Mouse (Mus musculus) liver, postnatal 0 days (tissue): ENCODE results near the gene Keap1. TPM values are rescaled to one million over a fixed set of nuclear protein-coding genes. Genes with fewer than 3 reads are reported as not detected.

Experiments used
- ATAC-seq: fragments of 200-750 bp; cut with Nextera tagmentation; 2 replicates; pipeline ENCODE4 v1.8.0; 2017; ENCODE audit warnings: mild to moderate bottlenecking, moderate library complexity
- DNase-seq: peaks from one replicate; pipeline ENCODE4 v3.0.0-alpha.2; 2016
- H3K27ac ChIP-seq: fragments of 300-500 bp; sonication (generic); 2 replicates; pipeline ENCODE4 v1.5.1; 2014; ENCODE audit warnings: antibody characterized with exemption, moderate library complexity, mild to moderate bottlenecking, low read depth
- H3K27me3 ChIP-seq: fragments of 300-500 bp; sonication (generic); 2 replicates; pipeline ENCODE4 v1.6.1; 2014; ENCODE audit warnings: low read length, control low read depth, mixed read lengths; ENCODE audit not compliant: insufficient read depth
- H3K36me3 ChIP-seq: fragments of 300-500 bp; sonication (generic); replicated peaks from 2 replicates; pipeline ENCODE4 v1.6.1; 2014; ENCODE audit warnings: mild to moderate bottlenecking, control low read depth, low read length, moderate library complexity, mixed read lengths; ENCODE audit not compliant: insufficient read depth
- H3K4me1 ChIP-seq: fragments of 300-500 bp; sonication (generic); 2 replicates; pipeline ENCODE4 v1.6.1; 2014; ENCODE audit warnings: antibody characterized with exemption, mild to moderate bottlenecking, control low read depth; ENCODE audit not compliant: insufficient read depth
- H3K4me2 ChIP-seq: fragments of 300-500 bp; sonication (generic); 2 replicates; pipeline ENCODE4 v1.6.1; 2014; ENCODE audit warnings: low read depth, mild to moderate bottlenecking, low read length, moderate library complexity, mixed read lengths
- H3K4me3 ChIP-seq: fragments of 300-500 bp; sonication (generic); 2 replicates; pipeline ENCODE4 v1.5.1; 2014; ENCODE audit warnings: low read depth, low read length
- H3K9ac ChIP-seq: fragments of 300-500 bp; sonication (generic); replicated peaks from 2 replicates; pipeline ENCODE4 v1.6.1; 2014; ENCODE audit warnings: mild to moderate bottlenecking, moderate library complexity
- H3K9me3 ChIP-seq: fragments of 300-500 bp; sonication (generic); 2 replicates; pipeline ENCODE4 v1.6.1; 2016; ENCODE audit warnings: mild to moderate bottlenecking, control low read depth, low read length, mixed read lengths
- CTCF ChIP-seq: sonication (generic); IDR thresholded peaks from 2 replicates; pipeline ENCODE4 v1.5.1; 2016; ENCODE audit warnings: antibody characterized with exemption, low read depth
- EP300 ChIP-seq: IDR thresholded peaks from 2 replicates; pipeline ENCODE4 v1.6.1; 2016; ENCODE audit warnings: antibody characterized with exemption, low read depth, mild to moderate bottlenecking
- WGBS: fragments of 180-500 bp; shearing (Covaris S2); extraction: QIAGEN DNeasy Blood & Tissue Kit; methylation state at CpG from one replicate; pipeline ENCODE4 v1.1.7; 2014; ENCODE audit not compliant: insufficient replicate concordance; 5-methylcytosine and 5-hydroxymethylcytosine counted together
- polyA plus RNA-seq: library from polyadenylated mRNA; unstranded; fragments of >200 nt; fragmentation: Nextera tagmentation; extraction: Ambion mirVana; gene quantifications from 2 replicates; pipeline ENCODE4 v1.2.1, GENCODE M21; 2015

The Keap1 gene
- polyA plus RNA-seq, 1 experiment from 2014 or later, result 26.5 TPM

- H3K27ac ChIP-seq, result no peak overlapping the region
These were observed 27.5 kb downstream of the Keap1 start for GRCm38 (mm10) chr9:21211624-21212023.

DNA sequence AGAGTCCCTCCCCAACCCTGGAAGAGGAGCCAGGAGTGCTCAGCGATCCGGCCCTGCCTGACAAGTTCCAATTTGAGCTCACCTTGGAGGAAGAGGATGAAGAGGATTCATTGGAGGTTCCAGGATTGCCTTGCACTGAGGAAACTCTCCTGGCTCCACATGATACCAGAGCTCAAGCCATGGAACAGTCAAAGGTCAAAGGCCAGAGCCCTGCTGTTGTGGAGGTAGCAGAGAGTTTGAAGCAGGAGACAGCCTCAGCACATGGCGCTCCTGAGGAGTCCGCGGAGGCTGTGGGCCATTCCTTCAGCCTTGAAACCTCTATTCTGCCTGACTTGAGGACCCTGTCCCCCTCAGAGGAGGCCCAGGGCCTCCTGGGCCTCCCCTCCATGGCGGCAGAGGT is 28.3 kb downstream of the Keap1 start:
- Histone ChIP-seq H3K27me3 (no peaks in the 10 kb centered on the region), H3K4me2 (no peak overlapping the region), H3K36me3 (peaks cover 2% of the 10 kb centered on the region; the same call in 1 of the 2 replicates), H3K4me1 (peaks cover 7% of the 10 kb centered on the region; the same call in 1 of the 2 replicates), H3K4me3 (no peak overlapping the region), H3K27ac (no peak overlapping the region), H3K9ac (peak overlapping the region; percentile 26; the same call in 1 of the 2 replicates), H3K9me3 (no peaks in the 10 kb centered on the region)
- no peak for TF ChIP-seq EP300
- TF ChIP-seq CTCF, result no peak
- 78% methylated on average over 6 of the region's 6 CpGs for WGBS
- DNase-seq, result no peak
- peak; percentile 41; the same call in 1 of the 2 replicates for ATAC-seq

More at GRCm38 (mm10) chr9:21211624-21212023, 27.5 kb downstream of the Keap1 start:
- Histone ChIP-seq H3K4me2 (no peak overlapping the region), H3K4me3 (no peak overlapping the region), H3K9me3 (no peaks in the 10 kb centered on the region), H3K4me1 (peaks cover 7% of the 10 kb centered on the region; the same call in 1 of the 2 replicates), H3K9ac (no peak overlapping the region), H3K36me3 (peaks cover 2% of the 10 kb centered on the region; the same call in 1 of the 2 replicates), H3K27me3 (no peaks in the 10 kb centered on the region)
- ATAC-seq (no peak), DNase-seq (no peak)
- no peak for TF ChIP-seq CTCF
- no peak for TF ChIP-seq EP300
- 69% methylated on average over 7 of the region's 7 CpGs for WGBS

GRCm38 (mm10) chr9:21208626-21209025 is 30.5 kb downstream of the Keap1 start:
- no peak overlapping the region for H3K9ac ChIP-seq

GRCm38 (mm10) chr9:21206848-21207247 is 32.3 kb downstream of the Keap1 start:
- Histone ChIP-seq H3K4me2 (no peak overlapping the region), H3K27me3 (no peaks in the 10 kb centered on the region), H3K27ac (no peak overlapping the region), H3K9me3 (no peaks in the 10 kb centered on the region), H3K4me1 (peaks cover 4% of the 10 kb centered on the region; the same call in 1 of the 2 replicates), H3K4me3 (no peak overlapping the region), H3K36me3 (peaks cover 3% of the 10 kb centered on the region), H3K9ac (no peak overlapping the region)
- 79% methylated on average over 6 of the region's 6 CpGs for WGBS
- DNase-seq (no peak), ATAC-seq (no peak)
- TF ChIP-seq CTCF, result no peak
- TF ChIP-seq EP300, result no peak

More at GRCm38 (mm10) chr9:21208626-21209025, 30.5 kb downstream of the Keap1 start:
- DNase-seq, result no peak
- H3K36me3 ChIP-seq, result peaks cover 6% of the 10 kb centered on the region
- ATAC-seq, result no peak
- TF ChIP-seq EP300 (no peak), CTCF (no peak)
- H3K4me1 ChIP-seq, result peaks cover 7% of the 10 kb centered on the region; the same call in 1 of the 2 replicates
- no peak overlapping the region for H3K4me3 ChIP-seq
- H3K27me3 ChIP-seq, result no peaks in the 10 kb centered on the region
- WGBS, result 65% methylated on average over 2 of the region's 2 CpGs
- no peaks in the 10 kb centered on the region for H3K9me3 ChIP-seq
- H3K4me2 ChIP-seq, result no peak overlapping the region
- no peak overlapping the region for H3K27ac ChIP-seq

GRCm38 (mm10) chr9:21204528-21205272 is 34.5 kb downstream of the Keap1 start:
- ATAC-seq, result peak; percentile 38
- no peaks in the 10 kb centered on the region for H3K27me3 ChIP-seq

DNA sequence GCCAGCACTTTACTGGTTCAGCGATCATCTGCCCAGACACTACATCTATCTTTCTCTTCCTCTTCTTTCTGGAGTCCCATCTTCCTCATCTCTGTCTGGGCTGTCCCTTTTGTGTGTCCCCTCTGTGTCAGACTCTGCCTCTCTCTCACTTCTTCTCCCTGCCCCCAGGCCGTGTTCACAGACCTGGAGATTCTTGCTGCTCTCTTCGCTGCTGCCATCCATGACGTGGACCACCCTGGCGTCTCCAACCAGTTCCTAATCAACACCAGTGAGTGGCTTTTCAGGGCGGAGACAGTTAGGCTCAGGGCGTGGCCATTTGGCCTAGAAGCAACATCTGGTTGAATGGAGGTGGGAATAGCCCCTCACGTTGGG is 35.0 kb downstream of the Keap1 start:
- Histone ChIP-seq H3K9ac (no peak overlapping the region), H3K4me1 (no peaks in the 10 kb centered on the region), H3K36me3 (peaks cover 6% of the 10 kb centered on the region), H3K4me3 (no peak overlapping the region), H3K4me2 (no peak overlapping the region), H3K27me3 (no peaks in the 10 kb centered on the region), H3K9me3 (no peaks in the 10 kb centered on the region), H3K27ac (no peak overlapping the region)
- TF ChIP-seq EP300 (no peak), CTCF (no peak)
- 47% methylated on average over 8 of the region's 8 CpGs for WGBS
- DNase-seq, result no peak
- no peak for ATAC-seq

More at GRCm38 (mm10) chr9:21204528-21205272, 34.5 kb downstream of the Keap1 start:
- H3K9ac ChIP-seq, result no peak overlapping the region
- no peak for TF ChIP-seq CTCF
- TF ChIP-seq EP300, result no peak
- WGBS, result 46% methylated on average over 23 of the region's 23 CpGs
- H3K36me3 ChIP-seq, result peaks cover 6% of the 10 kb centered on the region
- H3K27ac ChIP-seq, result no peak overlapping the region
- H3K4me2 ChIP-seq, result peak overlapping the region; percentile 30; the same call in 1 of the 2 replicates
- no peaks in the 10 kb centered on the region for H3K9me3 ChIP-seq
- H3K4me3 ChIP-seq, result no peak overlapping the region
- H3K4me1 ChIP-seq, result no peaks in the 10 kb centered on the region
- DNase-seq, result no peak
